Mouse (Mus musculus): ENCODE results near the gene Serf1. TPM values are rescaled to one million over a fixed set of nuclear protein-coding genes. Genes with fewer than 3 reads are reported as not detected.

Gene Serf1
- polyA plus RNA-seq, 1 experiment: 40.1 TPM

Other genes starting within 250 kb of the Serf1 start
- gene Cartpt, start 206.9 kb upstream of the Serf1 start, polyA plus RNA-seq (2012; rRNA removed): 13.6 and 25.7 TPM in 2 replicates
- gene Mccc2, start 92.4 kb upstream of the Serf1 start, polyA plus RNA-seq (2012; rRNA removed): 23.6 and 23.8 TPM in 2 replicates
- gene Bdp1, start 3.9 kb upstream of the Serf1 start, polyA plus RNA-seq (2012; rRNA removed): 15.8 and 16.0 TPM in 2 replicates
- gene Smn1, start 16.8 kb downstream of the Serf1 start, polyA plus RNA-seq (2012; rRNA removed): 38.0 and 39.1 TPM in 2 replicates
- gene Naip2, start 94.1 kb downstream of the Serf1 start, polyA plus RNA-seq (2012; rRNA removed): 0.44 and 0.56 TPM in 2 replicates
- 0.95 and 1.3 TPM in 2 replicates for gene Naip5, start 138.3 kb downstream of the Serf1 start, polyA plus RNA-seq (2012; rRNA removed)
- 0.62 and 0.65 TPM in 2 replicates for gene Naip6, start 209.7 kb downstream of the Serf1 start, polyA plus RNA-seq (2012; rRNA removed)

Measured in frontal cortex, adult 2 months (tissue).